Mouse (Mus musculus): ENCODE data around the gene Smim11. TPM values are rescaled to one million over a fixed set of nuclear protein-coding genes. Genes with fewer than 3 reads are reported as not detected.

The Smim11 gene
- polyA plus RNA-seq, 1 experiment from 2014 or later: 128 TPM

DNA sequence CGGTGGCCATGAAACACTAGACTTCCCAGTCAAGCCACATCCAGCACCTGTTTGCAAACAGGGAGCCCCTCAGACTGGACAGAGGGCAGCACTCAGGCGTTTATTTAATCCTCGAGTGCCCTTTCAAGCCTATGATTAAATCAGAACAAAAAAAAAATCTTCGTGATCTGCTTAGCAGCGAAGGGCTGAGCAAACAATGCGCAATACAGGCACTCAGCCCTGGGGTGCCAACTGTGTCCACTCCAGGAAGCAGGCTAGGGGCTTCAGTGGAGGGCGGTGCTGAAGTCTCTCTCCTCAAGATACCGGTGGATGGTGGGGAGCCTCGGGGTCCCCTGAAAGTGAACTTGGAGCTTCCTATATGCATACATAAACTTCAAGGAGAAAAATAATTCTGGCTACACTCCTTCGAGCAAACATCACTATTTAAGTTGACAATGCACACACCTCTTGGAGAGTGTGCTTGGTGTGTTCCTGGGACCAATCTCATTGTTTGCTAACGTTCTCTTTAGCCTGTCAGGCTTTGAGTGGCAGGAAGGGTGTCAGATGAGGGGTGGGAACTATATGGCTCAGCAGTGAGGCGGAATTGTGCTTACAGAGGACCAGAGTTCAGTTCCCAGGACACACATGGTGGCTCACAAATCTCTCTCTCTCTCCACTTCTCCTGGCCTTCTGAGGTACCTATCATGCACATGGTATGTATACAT is 6.7 kb upstream of the Smim11 start:
- H3K4me1 ChIP-seq: no peaks in the 10 kb centered on the region
- no peak overlapping the region for H3K4me2 ChIP-seq
- H3K27ac ChIP-seq: no peak overlapping the region
- H3K9me3 ChIP-seq: no peaks in the 10 kb centered on the region
- no peaks in the 10 kb centered on the region for H3K36me3 ChIP-seq
- WGBS: 58% methylated on average over 12 of the region's 12 CpGs
- peaks cover 3% of the 10 kb centered on the region; the same call in 1 of the 2 replicates for H3K27me3 ChIP-seq
- no peak for ATAC-seq (ENCODE audit: insufficient number of reproducible peaks, insufficient read depth, low FRiP score, low TSS enrichment, low read depth)
- no peak overlapping the region for H3K9ac ChIP-seq
- no peak overlapping the region for H3K4me3 ChIP-seq

DNA sequence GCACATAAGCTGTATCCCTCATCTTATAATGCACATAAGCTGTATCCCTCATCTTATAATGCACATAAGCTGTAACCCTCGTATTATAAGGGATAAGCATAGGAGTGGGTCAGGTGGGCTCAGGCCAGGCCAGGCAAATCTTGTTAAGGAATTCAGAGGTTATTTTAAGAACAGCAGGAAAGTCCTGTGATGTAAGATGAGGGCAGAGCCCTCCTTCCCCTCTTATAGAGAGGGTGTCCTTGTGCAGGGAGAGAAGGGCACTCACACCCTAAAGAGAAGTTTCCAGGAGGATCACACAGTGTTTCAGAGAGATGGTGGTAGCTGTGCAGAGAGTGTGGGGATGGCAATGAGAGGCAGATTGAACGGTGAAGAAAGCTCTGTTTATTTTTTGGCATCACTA is 5.8 kb upstream of the Smim11 start:
- H3K27ac ChIP-seq: no peak overlapping the region
- no peak for ATAC-seq (ENCODE audit: insufficient number of reproducible peaks, insufficient read depth, low FRiP score, low TSS enrichment, low read depth)
- no peak overlapping the region for H3K4me3 ChIP-seq
- H3K9me3 ChIP-seq: no peaks in the 10 kb centered on the region
- H3K9ac ChIP-seq: no peak overlapping the region
- peaks cover 3% of the 10 kb centered on the region; the same call in 1 of the 2 replicates for H3K27me3 ChIP-seq
- no peak overlapping the region for H3K4me2 ChIP-seq
- no peaks in the 10 kb centered on the region for H3K4me1 ChIP-seq
- H3K36me3 ChIP-seq: no peaks in the 10 kb centered on the region
- WGBS: 74% methylated on average over 2 of the region's 2 CpGs

- under 1% methylated on average over 12 of the region's 12 CpGs for WGBS
- peak overlapping the region; percentile 78 for H3K9ac ChIP-seq
- peaks cover 11% of the 10 kb centered on the region for H3K36me3 ChIP-seq
- H3K4me1 ChIP-seq: peaks cover 18% of the 10 kb centered on the region
- 0 out of 2 replicates have a peak, but pooled peaks have one; percentile 15 for ATAC-seq (ENCODE audit: insufficient number of reproducible peaks, insufficient read depth, low FRiP score, low TSS enrichment, low read depth)
- H3K4me3 ChIP-seq: peak overlapping the region; percentile 58
- peak overlapping the region; percentile 84 for H3K4me2 ChIP-seq
- peak overlapping the region; percentile 74 for H3K27ac ChIP-seq
- H3K9me3 ChIP-seq: no peaks in the 10 kb centered on the region
- no peaks in the 10 kb centered on the region for H3K27me3 ChIP-seq
These were observed 323 bp downstream of the Smim11 start for GRCm38 (mm10) chr16:92301412-92301806.

DNA sequence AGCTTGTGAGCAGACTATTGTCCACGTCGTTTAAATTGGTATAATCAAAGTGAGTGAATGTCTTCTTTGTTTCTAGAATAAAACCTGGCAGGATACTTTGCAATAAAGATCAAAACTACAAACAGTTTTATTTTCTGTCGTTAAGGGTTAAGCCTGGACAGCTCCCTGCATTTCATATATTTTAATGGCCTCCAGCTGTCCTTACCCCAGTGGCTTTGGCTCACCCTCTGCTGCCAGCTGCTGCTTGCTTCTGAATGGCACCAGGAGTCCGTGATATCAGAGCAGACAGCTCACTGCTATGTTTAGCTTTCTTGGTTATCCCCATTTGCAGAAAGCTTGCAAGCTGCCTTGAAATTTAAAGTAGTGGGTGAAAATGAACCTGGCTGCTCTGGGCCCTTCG is 903 bp downstream of the Smim11 start:
- WGBS: 21% methylated on average over 5 of the region's 5 CpGs
- Histone ChIP-seq H3K27me3 (no peaks in the 10 kb centered on the region), H3K4me3 (peak overlapping the region; percentile 58), H3K4me1 (peaks cover 18% of the 10 kb centered on the region), H3K9me3 (no peaks in the 10 kb centered on the region), H3K36me3 (peaks cover 17% of the 10 kb centered on the region), H3K27ac (peak overlapping the region; percentile 74), H3K9ac (peak overlapping the region; percentile 78), H3K4me2 (peak overlapping the region; percentile 84)
- no peak for ATAC-seq (ENCODE audit: insufficient number of reproducible peaks, insufficient read depth, low FRiP score, low TSS enrichment, low read depth)

- 58% methylated on average over 5 of the region's 5 CpGs for WGBS
- Histone ChIP-seq H3K4me1 (peaks cover 18% of the 10 kb centered on the region), H3K27ac (peak overlapping the region; percentile 44), H3K4me2 (peak overlapping the region; percentile 84), H3K27me3 (no peaks in the 10 kb centered on the region), H3K36me3 (peaks cover 22% of the 10 kb centered on the region), H3K9me3 (no peaks in the 10 kb centered on the region), H3K9ac (peak overlapping the region; percentile 78; the same call in 1 of the 2 replicates), H3K4me3 (peak overlapping the region; percentile 58)
- no peak for ATAC-seq (ENCODE audit: insufficient number of reproducible peaks, insufficient read depth, low FRiP score, low TSS enrichment, low read depth)
These were observed 1.4 kb downstream of the Smim11 start for GRCm38 (mm10) chr16:92302506-92302905.

DNA sequence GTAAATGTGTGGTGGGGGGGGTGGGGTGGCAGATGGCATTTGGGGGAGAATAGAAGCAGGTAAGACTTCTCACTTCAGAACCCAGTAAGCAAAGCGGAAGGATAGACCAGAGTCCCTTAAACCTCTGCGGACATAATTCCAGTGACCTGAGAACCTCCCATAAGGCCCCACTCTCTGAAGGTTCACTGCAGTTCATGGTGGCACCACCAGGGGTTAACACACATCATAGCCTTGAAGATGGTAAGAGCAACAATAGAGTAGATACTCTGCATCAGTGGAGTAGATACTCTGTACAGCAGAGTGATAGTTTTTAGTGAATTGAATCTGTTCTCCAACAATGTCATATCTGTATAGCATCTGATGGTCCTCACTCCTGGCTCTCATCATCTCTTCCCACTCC is 4.4 kb downstream of the Smim11 start:
- no peak for ATAC-seq (ENCODE audit: insufficient number of reproducible peaks, insufficient read depth, low FRiP score, low TSS enrichment, low read depth)
- Histone ChIP-seq H3K27ac (no peak overlapping the region), H3K9ac (no peak overlapping the region), H3K36me3 (peaks cover 27% of the 10 kb centered on the region), H3K4me3 (no peak overlapping the region), H3K9me3 (no peaks in the 10 kb centered on the region), H3K4me1 (peaks cover 17% of the 10 kb centered on the region), H3K27me3 (no peaks in the 10 kb centered on the region), H3K4me2 (no peak overlapping the region)
- WGBS: 96% methylated on average over 2 of the region's 2 CpGs

- Histone ChIP-seq H3K9me3 (no peaks in the 10 kb centered on the region), H3K9ac (no peak overlapping the region), H3K36me3 (peaks cover 50% of the 10 kb centered on the region), H3K4me1 (peaks cover under 1% of the 10 kb centered on the region), H3K27me3 (no peaks in the 10 kb centered on the region), H3K27ac (no peak overlapping the region), H3K4me3 (no peak overlapping the region), H3K4me2 (no peak overlapping the region)
- 84% methylated on average over 3 of the region's 3 CpGs for WGBS
- no peak for ATAC-seq (ENCODE audit: insufficient number of reproducible peaks, insufficient read depth, low FRiP score, low TSS enrichment, low read depth)
These were observed 6.9 kb downstream of the Smim11 start for GRCm38 (mm10) chr16:92307947-92308346.

DNA sequence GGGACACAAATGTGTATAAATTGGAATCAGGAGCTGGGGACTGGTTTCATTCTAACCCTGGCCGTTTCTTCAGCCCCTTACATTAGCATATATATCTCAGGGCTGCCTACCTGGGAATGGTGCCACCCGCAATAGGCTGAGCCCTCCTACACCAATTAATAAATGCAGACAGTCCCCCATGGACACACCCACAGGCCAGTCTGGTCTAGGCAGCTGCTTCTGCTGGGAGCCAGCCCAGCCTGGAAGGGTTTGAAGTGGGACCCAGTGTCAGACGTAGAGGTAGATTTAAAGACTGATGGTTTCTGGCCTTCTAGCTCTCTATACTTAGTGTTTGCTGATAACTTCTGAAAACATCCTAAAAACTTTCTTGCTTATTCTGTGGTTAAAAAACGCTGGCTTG is 8.0 kb downstream of the Smim11 start:
- ATAC-seq (ENCODE audit: insufficient number of reproducible peaks, insufficient read depth, low FRiP score, low TSS enrichment, low read depth): no peak
- 51% methylated on average over 4 of the region's 4 CpGs for WGBS
- Histone ChIP-seq H3K4me1 (no peaks in the 10 kb centered on the region), H3K27me3 (no peaks in the 10 kb centered on the region), H3K4me3 (no peak overlapping the region), H3K4me2 (no peak overlapping the region), H3K9me3 (no peaks in the 10 kb centered on the region), H3K9ac (no peak overlapping the region), H3K36me3 (peaks cover 57% of the 10 kb centered on the region), H3K27ac (no peak overlapping the region)

DNA sequence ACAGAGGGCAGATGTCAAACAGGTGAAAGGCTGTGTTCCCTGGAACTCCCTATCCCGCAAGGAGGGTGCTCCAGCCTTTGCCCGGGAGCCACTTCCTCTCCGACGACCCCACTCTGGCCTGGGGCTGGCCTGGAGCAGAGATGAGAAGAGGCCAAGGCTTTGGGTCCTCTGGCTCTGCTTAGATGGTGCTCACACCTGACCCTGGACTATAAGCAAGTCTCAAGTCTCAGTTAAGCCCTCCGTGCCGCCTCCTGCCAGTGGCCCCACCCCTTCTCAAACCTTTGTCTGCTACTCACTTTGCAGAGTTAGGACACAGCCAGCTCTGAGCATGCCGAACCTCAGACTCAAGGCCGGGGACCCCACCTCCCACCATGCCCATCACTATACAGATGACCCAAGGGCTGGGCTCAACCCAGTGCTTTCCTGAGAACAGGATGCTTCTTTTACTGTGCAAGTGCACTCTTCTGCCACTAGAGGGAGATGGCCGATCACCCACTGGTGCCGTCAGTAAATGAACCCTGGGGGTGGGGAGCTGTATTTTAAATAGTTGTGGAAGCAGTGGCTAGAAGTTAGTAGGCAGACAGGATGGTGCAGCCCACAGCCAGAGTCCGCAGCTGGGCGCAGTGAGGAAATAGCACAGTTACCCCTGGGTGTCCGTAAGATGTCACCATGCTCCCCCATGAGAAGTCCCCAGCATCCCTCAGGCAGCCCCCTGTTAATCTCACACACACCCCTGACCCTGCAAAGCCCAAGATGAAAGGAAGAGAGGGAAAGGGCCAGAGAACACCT is 13.1 kb downstream of the Smim11 start:
- 41% methylated on average over 13 of the region's 13 CpGs for WGBS
- Histone ChIP-seq H3K27me3 (no peaks in the 10 kb centered on the region), H3K4me3 (no peak overlapping the region), H3K36me3 (peaks cover 43% of the 10 kb centered on the region), H3K4me2 (no peak overlapping the region), H3K9ac (no peak overlapping the region), H3K4me1 (peaks cover 3% of the 10 kb centered on the region; the same call in 1 of the 2 replicates), H3K27ac (no peak overlapping the region), H3K9me3 (no peaks in the 10 kb centered on the region)
- peak; percentile 76; the same call in 1 of the 2 replicates for ATAC-seq (ENCODE audit: insufficient number of reproducible peaks, insufficient read depth, low FRiP score, low TSS enrichment, low read depth)

DNA sequence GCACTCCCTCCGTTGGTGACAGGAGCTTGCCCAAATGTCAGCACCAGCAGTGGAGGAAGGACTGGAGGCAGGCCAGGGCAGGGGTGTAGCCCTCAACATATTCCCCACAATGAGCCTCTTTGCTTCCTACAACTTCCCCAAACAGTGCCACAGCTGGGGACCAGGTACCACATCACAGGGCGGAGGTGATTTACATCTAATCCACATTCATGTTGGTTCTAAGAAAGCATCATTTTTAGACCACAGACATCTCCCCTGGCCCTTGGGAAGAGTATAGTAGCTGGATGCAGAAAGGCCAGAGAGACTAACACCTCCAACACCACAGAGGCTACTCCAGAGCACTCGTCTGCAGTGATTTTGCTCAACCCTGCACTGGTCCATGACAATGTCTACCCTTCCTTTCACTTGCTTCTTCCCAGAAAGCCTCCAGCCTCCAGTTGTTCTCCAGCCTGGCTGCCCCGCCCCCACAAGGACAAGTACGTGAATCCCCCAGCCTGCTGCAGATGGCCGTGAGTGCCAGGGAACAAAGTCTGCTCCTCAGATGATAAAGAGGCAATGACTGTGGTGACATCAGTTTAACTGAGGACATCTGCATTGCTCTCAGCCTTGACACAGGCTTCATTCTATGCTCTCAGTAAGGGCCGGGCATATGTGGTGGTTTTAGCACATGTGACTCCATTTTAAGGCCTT is 15.1 kb downstream of the Smim11 start:
- no peak for ATAC-seq (ENCODE audit: insufficient number of reproducible peaks, insufficient read depth, low FRiP score, low TSS enrichment, low read depth)
- Histone ChIP-seq H3K4me3 (no peak overlapping the region), H3K9me3 (no peaks in the 10 kb centered on the region), H3K27ac (no peak overlapping the region), H3K27me3 (no peaks in the 10 kb centered on the region), H3K36me3 (peaks cover 32% of the 10 kb centered on the region), H3K4me2 (no peak overlapping the region), H3K4me1 (peaks cover 3% of the 10 kb centered on the region; the same call in 1 of the 2 replicates), H3K9ac (no peak overlapping the region)
- 75% methylated on average over 7 of the region's 7 CpGs for WGBS

- no peak for ATAC-seq (ENCODE audit: insufficient number of reproducible peaks, insufficient read depth, low FRiP score, low TSS enrichment, low read depth)
- H3K4me1 ChIP-seq: 0 out of 2 replicates have a peak, but pooled peaks cover 3% of the 10 kb centered on the region
- no peaks in the 10 kb centered on the region for H3K27me3 ChIP-seq
- H3K4me2 ChIP-seq: no peak overlapping the region
- H3K9me3 ChIP-seq: no peaks in the 10 kb centered on the region
- H3K27ac ChIP-seq: no peak overlapping the region
- H3K4me3 ChIP-seq: no peak overlapping the region
- no peak overlapping the region for H3K9ac ChIP-seq
- H3K36me3 ChIP-seq: peaks cover 9% of the 10 kb centered on the region; the same call in 1 of the 2 replicates
- 60% methylated on average over 20 of the region's 20 CpGs for WGBS
These were observed 18.4 kb downstream of the Smim11 start for GRCm38 (mm10) chr16:92319353-92320109.
